Mouse (Mus musculus): ENCODE measurements around the gene Aspscr1.
"Not testable (repeated sequence)": the region's sequence is repeated elsewhere in the genome, so short reads cannot be mapped to it uniquely, and the experiment has no call there.

The Aspscr1 gene

DNA sequence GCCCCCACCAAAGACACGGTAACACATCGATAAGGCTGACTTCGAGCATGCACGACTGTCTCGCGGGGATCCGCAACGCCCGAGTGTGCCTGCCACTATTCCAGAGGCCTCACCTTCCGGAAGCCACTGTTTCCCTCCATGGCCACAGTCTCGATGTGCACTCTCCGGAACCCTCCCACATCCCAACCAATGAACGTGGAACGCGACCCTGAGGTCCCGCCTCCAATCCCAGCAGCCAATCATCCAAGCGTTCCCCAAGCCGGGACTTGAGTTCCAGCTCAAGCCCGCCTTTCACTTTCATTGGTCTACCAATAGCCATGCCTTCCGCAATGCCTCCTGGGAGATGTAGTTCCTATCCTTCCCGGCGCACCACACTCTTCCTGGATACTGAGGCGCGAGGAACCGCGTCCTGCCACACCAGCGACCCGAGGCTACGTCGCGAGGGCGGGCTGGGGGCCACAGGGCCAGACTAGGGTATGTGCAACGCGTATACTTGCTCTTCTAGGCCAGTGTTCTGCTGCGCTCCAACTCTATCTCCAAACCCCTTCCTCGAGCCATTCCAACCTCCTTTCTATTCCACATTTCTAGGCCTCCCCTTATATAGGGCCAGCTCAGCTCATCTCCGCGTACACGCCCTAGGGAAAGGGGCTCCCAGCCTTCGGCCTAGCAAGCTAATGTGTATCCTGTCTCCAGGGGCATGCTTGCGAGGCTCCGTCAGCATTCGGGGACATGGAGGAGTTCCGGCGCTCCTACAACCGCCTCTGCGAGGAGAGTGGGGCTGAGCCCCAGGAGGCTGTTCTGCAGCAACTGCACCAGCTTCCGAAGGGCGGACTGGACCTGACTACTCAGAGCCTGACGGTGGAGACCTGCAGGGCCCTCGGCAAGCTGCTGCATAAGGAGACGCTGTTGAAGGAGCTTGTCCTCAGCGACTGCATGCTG is 41.1 kb downstream of the Aspscr1 start, which contains the start of the genes Cenpx and Lrrc45:
TSS of gene Cenpx (minus strand) at position 159 of the 939 bp plus-strand sequence.
TSS of gene Lrrc45 (plus strand) at position 346 of the 939 bp plus-strand sequence.
- peak; percentile 94 to 98 for DNase-seq (ENCODE audit: low spot score in 2 of 2)

DNA sequence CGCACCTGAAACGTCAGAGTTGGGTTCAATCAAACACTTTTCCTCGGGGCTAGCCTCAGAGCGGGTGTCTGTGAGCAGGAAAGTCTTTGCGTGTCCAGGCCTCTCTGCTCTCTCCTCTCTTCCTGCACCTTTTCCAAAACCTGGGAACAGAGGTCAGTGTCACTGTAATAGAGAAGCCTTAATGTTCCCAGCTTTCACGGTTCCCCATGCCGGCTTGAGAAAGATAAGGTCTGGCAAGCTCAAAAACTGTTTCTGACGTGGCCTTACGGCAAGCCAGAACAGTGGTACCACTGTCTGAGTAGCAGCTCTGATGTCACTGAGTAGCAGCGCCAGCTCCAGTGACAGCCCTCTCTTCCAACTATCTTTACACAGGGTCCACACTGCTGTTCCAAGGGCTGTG is 41.8 kb downstream of the Aspscr1 start:
- DNase-seq (ENCODE audit: low spot score in 2 of 2): no peak

DNA sequence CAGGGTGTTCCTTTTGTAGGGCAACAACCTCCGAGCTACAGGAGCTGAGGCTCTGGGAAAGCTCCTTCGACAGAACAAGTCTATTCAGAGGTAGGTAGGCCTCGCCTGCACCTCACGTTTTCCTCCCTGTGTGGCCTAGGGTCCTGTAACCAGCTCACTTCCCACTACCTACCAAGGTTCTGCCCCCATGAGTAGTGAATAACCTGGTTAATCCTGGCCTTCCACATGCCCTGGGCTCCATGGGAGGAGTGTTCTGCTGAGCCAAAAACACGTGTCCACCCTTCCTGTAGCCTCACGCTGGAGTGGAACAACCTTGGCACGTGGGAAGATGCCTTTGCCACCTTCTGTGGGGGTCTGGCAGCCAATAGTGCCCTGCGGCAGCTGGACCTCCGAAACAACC is 42.4 kb downstream of the Aspscr1 start:
- DNase-seq (ENCODE audit: low spot score in 2 of 2): no peak

DNA sequence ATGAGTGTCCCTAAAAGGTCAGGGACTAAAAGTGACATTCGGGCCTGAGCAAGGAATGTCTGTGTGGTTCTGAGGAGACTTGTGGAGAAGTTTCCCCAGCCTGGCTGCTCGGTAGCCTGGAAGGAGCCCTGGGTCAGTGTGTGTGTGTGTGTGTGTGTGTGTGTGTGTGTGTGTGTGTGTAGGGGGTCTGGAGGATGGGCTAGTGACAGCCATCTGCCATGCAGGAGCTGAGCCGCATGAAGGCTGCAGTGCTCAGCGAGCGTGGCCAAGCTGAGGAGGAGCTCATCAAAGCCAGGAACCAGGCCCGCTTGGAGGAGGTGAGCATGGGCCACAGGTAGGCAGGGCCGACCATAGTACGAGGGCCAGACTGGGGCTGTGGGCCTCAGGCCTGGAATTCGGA is 46.5 kb downstream of the Aspscr1 start:
- no peak for DNase-seq (ENCODE audit: low spot score in 2 of 2)

DNA sequence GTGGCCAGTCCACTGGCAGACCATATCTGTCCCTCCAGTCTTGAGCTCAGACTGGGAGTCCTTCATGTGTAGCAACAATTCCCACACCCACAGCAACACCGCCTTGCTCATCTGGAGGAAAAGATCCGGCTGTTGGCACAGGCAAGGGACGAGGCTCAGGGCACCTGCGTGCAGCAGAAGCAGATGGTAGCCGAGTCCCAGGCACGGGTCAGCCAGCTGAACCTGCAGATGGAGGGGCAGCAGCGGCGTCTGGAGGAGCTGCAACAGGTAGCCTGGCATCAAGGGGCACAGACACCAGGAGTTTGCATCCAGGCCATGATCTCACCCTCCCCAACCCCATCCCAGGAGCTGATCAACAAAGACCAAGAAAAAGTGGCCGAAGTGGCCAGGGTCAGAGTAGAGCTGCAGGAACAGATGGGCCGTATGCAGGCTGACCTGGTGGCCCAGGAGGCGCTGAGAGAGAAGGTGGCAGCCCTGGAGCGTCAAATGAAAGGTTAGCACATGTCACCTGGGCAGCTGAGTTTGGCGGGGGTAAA is 47.1 kb downstream of the Aspscr1 start:
- no peak for DNase-seq (ENCODE audit: low spot score in 2 of 2)

DNA sequence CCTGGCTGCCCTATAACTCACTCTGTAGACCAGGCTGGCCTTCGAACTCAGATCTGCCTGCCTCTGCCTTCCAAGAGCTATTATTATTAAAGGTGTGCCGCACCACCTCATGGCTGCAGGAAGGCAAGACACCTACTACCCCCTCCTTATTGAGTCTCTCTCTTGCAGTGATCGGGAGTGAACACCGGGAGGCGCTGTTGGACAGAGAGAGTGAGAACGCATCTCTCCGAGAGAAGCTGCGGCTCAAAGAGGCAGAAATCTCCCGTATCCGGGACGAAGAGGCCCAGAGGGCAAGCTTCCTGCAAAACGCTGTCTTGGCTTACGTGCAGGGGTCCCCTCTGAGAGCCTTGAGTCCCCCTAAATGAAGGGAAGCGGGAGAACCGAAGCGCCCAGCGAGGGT is 47.7 kb downstream of the Aspscr1 start:
- DNase-seq (ENCODE audit: low spot score in 2 of 2): peak; percentile 87 to 96

DNA sequence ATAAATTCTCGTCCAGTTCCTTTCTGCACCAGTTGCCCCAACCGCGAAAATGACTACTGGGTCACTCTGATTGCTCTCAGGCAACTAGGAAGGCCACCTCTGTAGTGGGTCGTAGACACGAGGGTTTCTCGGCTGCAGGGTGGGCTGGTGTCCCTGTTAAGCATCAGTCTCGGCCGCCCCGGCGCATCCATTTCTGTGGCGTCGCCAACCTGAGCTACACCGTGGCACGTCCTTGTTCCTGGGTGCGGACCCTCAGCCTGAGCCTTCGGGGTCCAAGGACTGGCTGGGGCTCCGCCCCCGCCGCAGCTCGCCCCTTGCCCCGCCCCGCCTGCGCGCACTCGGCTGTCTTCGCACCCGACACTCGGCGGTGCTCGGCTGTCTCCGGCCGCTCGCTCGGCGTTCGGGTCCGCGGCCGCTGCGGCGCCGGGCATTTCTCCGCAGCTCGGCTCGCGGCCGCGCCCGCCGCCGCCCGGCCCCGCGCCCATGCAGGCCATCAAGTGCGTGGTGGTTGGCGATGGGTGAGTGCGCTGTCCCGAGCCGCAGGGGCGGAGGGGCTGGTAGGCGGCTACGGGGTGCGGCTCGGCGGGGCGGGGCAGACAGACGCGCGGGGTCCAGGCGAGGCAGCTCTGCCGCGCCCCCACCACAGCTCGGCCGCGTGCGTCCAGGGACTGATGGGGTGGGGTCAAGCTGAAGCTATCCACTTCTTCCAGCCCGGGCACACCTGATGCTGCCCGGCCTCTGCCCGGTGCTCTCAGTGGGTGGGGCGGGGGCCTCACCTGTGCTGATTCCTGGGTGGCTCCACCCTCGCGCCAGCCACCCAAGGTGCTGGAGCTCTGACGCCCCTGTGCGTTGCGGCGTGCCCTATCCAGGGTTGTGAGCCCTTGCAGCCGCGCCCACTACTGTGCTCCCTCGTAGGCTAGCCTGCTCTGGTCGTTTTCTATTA is 48.6 kb downstream of the Aspscr1 start, which contains the start of gene Rac3:
TSS of gene Rac3 (plus strand) at position 347 of the 943 bp plus-strand sequence.
- DNase-seq (ENCODE audit: low spot score in 2 of 2): peak in 1 of 2 experiments; percentile 44

DNA sequence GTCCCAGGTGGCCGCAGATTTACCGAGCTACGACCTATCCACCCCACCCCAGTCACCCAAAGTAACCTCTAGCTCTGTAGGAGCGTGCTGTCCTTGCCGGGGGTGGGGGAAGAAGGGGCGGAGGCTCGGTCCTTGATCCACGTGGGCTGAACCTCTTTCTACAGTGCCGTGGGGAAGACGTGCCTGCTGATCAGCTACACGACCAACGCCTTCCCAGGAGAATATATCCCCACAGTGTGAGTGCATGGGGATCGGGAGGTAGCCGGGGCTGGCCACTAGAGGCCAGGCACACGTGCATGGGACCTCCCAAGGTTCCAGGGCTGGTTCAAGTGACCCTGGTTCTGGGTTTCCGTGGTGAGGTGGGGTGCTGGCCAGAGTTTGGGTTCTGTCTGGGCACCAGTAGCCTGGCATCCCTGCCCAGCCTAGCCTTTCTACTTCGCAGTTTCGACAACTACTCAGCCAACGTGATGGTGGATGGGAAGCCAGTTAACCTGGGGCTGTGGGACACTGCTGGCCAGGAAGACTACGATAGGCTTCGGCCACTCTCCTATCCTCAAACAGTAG is 49.4 kb downstream of the Aspscr1 start:
- no peak for DNase-seq (ENCODE audit: low spot score in 2 of 2)

DNA sequence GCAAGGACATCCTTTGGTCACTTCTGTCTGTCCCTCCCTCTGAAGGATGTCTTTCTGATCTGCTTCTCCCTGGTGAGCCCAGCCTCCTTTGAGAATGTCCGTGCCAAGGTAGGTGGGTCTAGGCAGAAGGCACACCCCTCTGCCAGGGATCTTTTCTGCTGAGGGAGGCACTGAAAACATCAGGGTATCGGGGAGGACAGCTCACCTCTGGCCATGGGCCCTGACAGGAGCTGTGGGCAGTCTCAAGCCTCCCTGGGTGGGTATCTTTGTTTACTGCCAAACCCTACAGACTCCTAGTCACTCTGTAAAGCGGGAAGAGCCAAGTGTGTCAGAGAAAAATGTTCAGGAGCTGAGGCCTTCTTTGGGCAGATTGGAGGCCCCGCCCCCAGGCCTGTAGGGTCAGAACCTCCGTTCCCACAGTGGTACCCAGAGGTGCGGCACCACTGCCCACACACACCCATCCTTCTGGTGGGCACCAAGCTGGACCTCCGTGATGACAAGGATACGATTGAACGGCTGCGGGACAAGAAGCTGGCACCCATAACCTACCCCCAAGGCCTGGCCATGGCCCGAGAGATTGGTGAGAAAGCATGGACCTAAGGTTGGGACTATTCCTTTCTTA is 50.1 kb downstream of the Aspscr1 start:
- DNase-seq (ENCODE audit: low spot score in 2 of 2): no peak

DNA sequence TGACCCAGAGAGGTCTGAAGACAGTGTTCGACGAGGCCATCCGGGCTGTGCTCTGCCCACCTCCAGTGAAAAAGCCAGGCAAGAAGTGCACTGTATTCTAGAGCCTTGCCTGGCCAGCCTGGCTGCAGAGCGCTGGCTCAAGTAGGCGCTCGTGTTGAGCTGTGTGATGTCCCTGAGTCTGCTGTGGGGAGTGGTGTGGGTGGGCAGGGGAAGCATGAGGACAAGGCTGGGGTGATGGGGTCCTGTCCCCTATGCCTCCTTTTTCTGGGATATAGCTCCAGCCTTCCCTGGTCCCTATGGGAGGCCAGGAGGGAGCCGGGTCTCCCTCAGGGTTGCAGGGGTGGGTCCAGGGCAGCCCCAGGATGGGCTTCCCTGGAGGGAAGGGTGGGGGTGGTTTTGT is 50.7 kb downstream of the Aspscr1 start:
- DNase-seq (ENCODE audit: low spot score in 2 of 2): no peak

DNA sequence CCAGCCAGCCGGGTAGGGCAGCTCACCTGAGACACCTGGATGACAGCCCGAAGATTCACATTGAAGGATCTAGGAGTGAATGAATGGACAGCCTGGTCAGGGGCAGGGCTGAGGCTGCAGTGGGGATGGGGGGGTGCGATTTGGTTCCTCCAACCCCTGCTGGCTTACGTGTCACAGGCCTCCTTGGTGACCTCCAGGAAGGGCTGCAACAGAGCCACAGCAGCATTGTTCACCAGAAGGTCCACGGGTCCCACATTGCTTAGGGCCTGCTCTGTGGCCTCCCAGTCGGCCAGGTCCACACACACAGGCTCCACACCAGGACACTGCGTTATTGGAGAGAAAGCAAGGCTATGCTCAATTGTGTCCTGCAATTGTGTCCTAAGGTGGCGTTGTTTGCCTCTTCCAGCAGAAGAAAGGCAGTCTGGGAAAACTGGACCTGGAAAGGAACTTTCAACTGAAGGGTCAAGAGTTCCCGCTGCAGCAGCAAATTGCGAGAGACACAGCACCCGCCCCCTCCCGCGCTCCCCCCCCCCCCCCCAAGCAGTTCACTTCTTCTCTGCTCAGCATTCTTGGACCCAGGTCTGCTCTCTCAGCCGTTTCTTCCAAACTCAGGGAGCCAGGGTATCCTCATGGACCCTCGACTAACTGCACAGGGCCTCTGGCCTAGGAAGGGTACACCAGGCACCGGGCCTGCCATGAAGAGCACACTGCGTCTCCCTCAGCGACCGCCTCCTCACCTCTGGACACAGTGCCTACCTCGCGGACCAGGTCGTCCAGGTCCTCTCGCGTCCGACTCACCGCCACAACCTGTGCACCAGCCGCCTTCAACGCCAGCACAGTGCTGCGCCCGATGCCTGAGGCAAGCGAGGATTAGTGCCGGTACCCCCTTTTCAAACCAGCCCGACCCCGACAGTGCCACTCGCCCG is 53.7 kb downstream of the Aspscr1 start:
- no peak for DNase-seq (ENCODE audit: low spot score in 2 of 2)

DNA sequence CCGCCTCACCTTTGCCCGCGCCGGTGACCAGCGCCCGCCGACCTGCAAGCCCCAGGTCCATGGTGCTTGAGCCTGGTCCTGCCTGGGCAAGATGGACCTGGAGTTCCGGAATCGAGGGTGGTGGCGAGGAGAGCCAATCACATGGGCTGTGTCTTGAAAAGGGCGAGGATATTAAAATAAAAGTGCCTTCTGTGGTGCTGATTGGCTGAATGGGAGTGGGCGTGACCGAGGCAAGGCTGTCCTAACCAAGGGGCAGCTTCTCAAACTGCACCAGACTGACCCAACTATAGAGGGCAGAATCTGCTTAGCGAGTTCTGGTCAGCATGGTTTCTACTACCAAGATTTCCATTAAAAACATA is 54.4 kb downstream of the Aspscr1 start, which contains the start of gene Dcxr:
TSS of gene Dcxr (minus strand) at position 113 of the 359 bp plus-strand sequence.
- no peak for DNase-seq (ENCODE audit: low spot score in 2 of 2)

DNA sequence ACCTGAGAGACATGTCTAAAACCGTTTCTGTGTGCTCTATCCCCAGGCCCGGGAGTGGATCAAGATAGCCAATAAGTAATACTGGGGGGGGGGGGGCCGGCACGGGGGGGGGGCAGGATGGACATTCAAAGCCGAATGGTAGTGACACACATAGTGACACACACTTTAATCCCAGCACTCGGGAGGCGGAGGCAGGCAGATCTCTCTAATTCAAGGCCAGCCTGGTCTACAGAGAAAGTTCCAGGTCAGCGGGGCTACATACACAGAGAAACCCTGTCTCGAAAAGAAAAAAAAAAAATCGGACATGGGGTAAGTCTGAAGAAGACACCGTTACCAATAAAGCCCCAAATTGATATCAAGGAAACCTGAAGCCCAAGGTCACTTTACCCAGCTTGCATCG is 54.8 kb downstream of the Aspscr1 start:
- no peak for DNase-seq (ENCODE audit: low spot score in 2 of 2)

DNA sequence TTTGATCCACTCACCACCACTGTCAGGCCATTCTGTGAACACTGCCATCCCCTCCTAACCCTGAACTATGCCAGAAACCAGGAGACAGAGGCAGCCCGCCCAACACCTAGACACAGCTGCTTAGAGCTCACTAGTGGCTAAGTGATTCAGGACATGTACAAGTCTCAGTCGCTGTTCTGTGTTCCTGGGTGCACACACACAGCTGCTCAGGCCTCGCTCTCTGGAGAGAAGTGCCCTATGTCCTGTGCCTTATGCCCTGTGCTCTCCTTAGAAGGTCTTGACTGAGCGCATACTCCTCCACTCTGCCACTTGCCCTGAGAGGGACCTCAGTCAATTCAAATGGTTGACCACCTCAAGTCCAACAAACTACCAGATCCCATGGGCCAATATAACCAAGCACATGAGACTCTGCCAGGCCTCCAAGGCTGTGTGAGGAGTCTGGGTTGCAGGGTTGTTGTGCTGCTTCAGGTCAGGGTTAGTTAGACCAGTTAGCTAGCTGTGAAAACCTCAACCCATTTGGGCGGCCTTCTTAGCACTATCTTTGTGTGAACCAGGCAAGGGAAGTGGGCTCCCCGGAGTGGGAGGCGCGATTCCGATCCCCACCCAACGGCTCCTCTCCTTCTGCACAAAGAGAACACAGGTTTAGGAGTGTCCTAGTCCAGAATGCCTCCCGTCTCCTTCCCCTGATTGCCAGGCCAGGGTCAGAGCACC is 55.9 kb downstream of the Aspscr1 start:
- no peak for DNase-seq (ENCODE audit: low spot score in 2 of 2)

DNA sequence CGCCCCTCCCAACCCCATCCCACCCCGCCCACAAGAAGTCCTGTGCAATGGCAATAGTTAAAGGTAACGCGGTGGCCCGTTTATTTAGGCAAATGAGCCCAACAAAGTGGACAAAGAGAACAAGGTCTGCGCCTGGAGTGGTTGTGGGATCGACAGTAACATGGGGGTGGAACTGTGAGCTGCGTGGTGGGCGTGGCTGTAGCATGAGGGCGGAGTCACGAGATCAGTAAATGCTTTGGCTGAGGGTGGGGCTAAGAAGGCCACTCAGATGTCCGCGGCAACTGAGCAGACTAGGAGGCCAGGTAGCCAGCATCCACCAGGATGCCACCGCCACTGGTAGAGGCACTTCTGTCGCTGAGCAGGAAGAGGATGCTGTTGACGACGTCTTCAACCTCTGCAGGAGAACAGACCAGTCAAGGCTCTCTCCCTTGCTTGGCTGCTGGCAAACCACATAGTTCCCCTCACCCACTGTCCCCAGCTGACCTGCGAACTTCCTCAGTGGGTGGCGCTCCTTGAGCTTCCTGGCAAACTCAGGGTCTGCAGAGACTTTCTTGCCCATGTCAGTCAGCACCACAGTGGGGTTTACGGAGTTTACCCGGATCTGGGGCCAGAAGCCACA is 56.8 kb downstream of the Aspscr1 start:
- DNase-seq (ENCODE audit: low spot score in 2 of 2): not testable (repeated sequence)

DNA sequence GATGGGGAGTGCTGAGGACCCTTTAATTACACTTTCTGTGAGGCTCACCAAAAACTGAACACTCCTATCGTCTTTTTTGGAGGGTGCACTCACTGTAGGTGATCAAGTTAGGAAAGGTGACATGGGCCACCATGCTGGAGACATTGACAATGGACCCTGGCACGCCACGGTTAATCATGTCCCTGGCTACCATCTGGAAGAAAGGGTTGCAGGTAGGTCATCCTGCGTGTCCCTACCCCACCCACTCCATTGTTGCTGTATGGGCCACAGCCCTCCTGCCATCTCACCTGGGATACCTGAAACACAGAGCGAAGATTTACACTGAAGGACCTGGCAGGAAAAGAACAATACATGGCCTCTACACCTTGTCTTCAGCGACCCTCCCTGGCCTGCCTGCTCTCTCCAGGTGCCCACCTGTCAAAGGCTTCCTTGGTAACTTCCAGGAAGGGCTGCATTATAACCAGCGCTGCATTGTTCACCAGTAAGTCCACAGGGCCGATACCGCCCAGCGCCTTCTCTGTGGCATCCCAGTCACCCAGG is 57.6 kb downstream of the Aspscr1 start:
- DNase-seq (ENCODE audit: low spot score in 2 of 2): no peak

DNA sequence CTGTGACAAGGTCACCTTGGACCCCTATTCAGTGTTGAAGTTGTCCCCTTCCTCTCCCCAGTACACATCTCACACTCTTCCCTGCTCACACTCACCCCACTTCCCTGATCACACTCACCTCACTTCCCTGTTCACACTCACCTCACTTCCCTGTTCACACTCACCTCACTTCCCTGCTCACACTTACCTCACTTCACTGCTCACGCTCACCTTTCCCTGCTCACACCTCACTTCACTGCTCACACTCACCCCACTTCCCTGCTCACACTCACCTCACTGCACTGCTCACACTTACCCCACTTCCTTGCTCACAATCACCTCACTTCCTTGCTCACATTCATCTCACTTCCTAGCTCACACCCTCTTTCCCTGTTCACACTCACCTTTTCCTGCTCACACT is 58.6 kb downstream of the Aspscr1 start:
- DNase-seq (ENCODE audit: low spot score in 2 of 2): no peak

DNA sequence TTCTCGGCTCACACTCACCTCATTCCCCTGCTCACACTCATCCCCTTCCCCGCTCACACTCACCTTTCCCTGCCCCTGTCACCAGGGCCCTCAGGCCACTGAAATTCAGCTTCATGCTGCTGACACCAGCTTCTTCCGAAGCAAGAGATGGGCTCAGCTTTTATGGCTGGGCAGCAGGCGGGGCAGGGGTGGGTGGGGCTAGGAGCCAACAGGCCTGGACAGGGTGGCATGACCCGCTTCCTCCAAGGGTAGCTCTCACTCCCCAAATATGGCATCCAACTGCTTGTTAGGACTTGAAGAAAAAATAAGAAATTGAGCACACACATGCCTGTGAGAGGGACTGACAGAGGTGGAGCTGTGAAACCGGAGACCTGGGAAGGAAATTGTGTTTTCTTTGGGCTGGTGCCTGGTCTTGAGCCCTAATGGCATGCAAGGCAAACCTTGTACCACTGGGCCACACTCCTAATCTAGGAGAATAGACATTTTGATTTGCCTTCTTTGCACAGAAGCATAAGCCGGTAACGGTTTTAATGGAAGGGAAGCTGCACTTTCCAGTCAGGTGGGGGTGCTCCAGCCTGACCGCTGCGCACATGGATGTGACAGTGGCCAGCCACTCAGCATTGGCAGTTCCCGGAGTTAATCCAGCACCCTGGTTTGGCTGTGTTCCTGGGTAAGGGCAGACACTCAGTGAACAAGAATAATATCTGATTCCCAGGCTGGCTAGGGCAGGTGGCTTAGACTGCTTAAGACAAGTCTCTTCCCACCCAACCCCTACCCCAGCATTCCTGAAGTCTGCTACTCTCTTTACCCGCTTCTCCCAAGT is 59.3 kb downstream of the Aspscr1 start, which contains the start of gene Cbr2:
TSS of gene Cbr2 (minus strand) at position 257 of the 823 bp plus-strand sequence.
- DNase-seq (ENCODE audit: low spot score in 2 of 2): no peak
